Mouse (Mus musculus) urinary bladder, postnatal 4 days (tissue): ENCODE data around the gene Zfp780b.
"Not testable (repeated sequence)": the region's sequence is repeated elsewhere in the genome, so short reads cannot be mapped to it uniquely, and the experiment has no call there.

Experiments used
- DNase-seq, 2 experiments: peaks; one replicate each; pipeline ENCODE4 v3.0.0; 2021 to 2022; ENCODE audit warnings: low spot score in 2 of 2

Zfp780b gene

GRCm38 (mm10) chr7:27978683-27979528 is at the start of gene Zfp780b:
Gene Zfp780b, minus strand, starts transcription at chr7:27979171.
- DNase-seq, result peak; percentile 40 to 73

- DNase-seq, result no peak
Observed at GRCm38 (mm10) chr7:28014445-28014810, 35.5 kb upstream of the Zfp780b start.

GRCm38 (mm10) chr7:28013549-28014444 is 34.8 kb upstream of the Zfp780b start, which contains the start of gene Zfp850:
Gene Zfp850, minus strand, starts transcription at chr7:28014115.
- DNase-seq, result peak; percentile 67 to 78

GRCm38 (mm10) chr7:28010271-28010670 is 31.3 kb upstream of the Zfp780b start:
- DNase-seq, result no peak

- DNase-seq, result no peak
Observed at GRCm38 (mm10) chr7:27982197-27982596, 3.2 kb upstream of the Zfp780b start.

GRCm38 (mm10) chr7:27949451-27949850 is 29.5 kb downstream of the Zfp780b start:
- DNase-seq, result not testable (repeated sequence)

- DNase-seq, result not testable (repeated sequence)
Observed at GRCm38 (mm10) chr7:27941869-27942268, 37.1 kb downstream of the Zfp780b start.

- not testable (repeated sequence) for DNase-seq
Observed at GRCm38 (mm10) chr7:27933800-27934158, 45.2 kb downstream of the Zfp780b start.

GRCm38 (mm10) chr7:27933050-27933799 is 45.7 kb downstream of the Zfp780b start:
- DNase-seq, result no peak

GRCm38 (mm10) chr7:27928818-27929695 is 49.9 kb downstream of the Zfp780b start, which contains the start of gene Zfp974:
Gene Zfp974, minus strand, starts transcription at chr7:27929460.
- peak; percentile 42 to 69 for DNase-seq

- not testable (repeated sequence) for DNase-seq
Observed at GRCm38 (mm10) chr7:27927041-27927440, 51.9 kb downstream of the Zfp780b start.

GRCm38 (mm10) chr7:27910952-27911351 is 68.0 kb downstream of the Zfp780b start:
- not testable (repeated sequence) for DNase-seq
